Mouse (Mus musculus) embryo, embryonic 11 days (tissue): ENCODE measurements around the gene Plagl2.

Experiments
- DNase-seq: peaks from one replicate; pipeline ENCODE4 v3.0.0-alpha.2; 2015

The Plagl2 gene

GRCm38 (mm10) chr2:153187848-153188247, 53.4 kb downstream of the Plagl2 start:
- DNase-seq = no peak

- no peak for DNase-seq
Measured at GRCm38 (mm10) chr2:153186176-153186591, 55.0 kb downstream of the Plagl2 start.

DNA sequence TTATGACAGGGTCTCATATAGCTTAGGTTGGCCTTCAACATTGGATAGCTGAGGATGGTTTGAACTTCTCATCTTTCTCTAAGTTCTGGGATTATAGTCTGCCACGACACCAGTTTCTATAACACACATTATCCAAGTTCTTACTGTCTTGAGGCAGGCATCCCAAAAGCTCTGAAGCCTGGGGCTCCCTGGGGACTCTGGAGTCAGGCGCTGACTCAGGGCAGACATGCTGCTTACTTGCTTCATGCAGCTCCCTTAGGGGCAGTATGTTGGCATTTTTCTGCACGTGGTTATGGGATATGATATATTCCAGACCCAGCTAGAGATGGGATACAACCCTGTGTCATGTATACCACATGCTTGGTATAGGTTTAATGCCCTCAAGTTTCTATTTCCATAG, 61.3 kb downstream of the Plagl2 start:
- DNase-seq = no peak

- no peak for DNase-seq
Measured at GRCm38 (mm10) chr2:153179126-153179860, 61.9 kb downstream of the Plagl2 start.
